35 mouse cellular contexts compared by ENCODE assay signal in the genomic region with DNA sequence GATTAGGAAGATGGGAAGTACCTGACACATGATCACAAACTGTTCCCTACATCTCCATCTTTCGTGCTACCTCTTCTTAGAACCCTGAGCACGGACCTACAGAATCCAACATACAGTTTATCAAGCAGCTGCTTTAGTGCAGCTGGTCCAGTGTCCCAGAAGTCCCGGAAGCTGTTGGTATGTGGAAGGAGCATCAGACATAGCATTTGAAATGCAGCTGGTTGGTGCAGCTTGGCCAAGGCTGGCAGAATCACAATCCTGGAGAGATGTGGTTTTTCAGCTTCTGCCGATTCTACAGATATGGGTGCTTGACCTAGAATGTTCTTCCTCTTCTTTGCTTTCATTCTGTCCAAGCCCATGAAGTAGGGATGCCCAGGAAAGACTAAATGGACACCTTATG.
"Had no signal": no experiment of that assay in that cellular context is flagged by ENCODE, and none has a peak within 500 bp of the region (broad histone marks: within the 10 kb centered on the region; RNA-seq: fewer than 3 reads in every experiment).

No protein-coding gene starts in this region.

- H3K4me1 ChIP-seq: heart, embryonic 12.5 days; heart, embryonic 13.5 days; heart, embryonic 15.5 days; hindbrain, embryonic 10.5 days; hindbrain, embryonic 12.5 days; hindbrain, embryonic 13.5 days; hindbrain, embryonic 15.5 days; intestine, embryonic 15.5 days; kidney, embryonic 15.5 days had no signal

- H3K36me3 ChIP-seq: heart, embryonic 12.5 days; heart, embryonic 13.5 days; heart, embryonic 15.5 days; hindbrain, embryonic 10.5 days; hindbrain, embryonic 12.5 days; hindbrain, embryonic 13.5 days; hindbrain, embryonic 15.5 days; intestine, embryonic 15.5 days; kidney, embryonic 15.5 days had no signal

- H3K9me3 ChIP-seq: hindbrain, embryonic 12.5 days; hindbrain, embryonic 13.5 days; hindbrain, embryonic 15.5 days; intestine, embryonic 15.5 days; kidney, embryonic 15.5 days had no signal

- ATAC-seq: hindbrain, embryonic 16.5 days; hindbrain, postnatal 0 days; inflammation-experienced regulatory T-cells, adult 6 months; intestine, embryonic 15.5 days; intestine, embryonic 16.5 days; intestine, postnatal 0 days had no signal

- H3K4me2 ChIP-seq: heart, embryonic 11.5 days; heart, embryonic 12.5 days; heart, embryonic 13.5 days; heart, embryonic 15.5 days; hindbrain, embryonic 12.5 days; hindbrain, embryonic 13.5 days; hindbrain, embryonic 14.5 days; hindbrain, embryonic 15.5 days; intestine, embryonic 15.5 days; kidney, embryonic 15.5 days had no signal

- H3K9ac ChIP-seq: heart, embryonic 12.5 days; heart, embryonic 13.5 days; heart, embryonic 15.5 days; hindbrain, embryonic 12.5 days; hindbrain, embryonic 13.5 days; hindbrain, embryonic 14.5 days; hindbrain, embryonic 15.5 days; intestine, embryonic 15.5 days; kidney, embryonic 15.5 days had no signal

- H3K4me3 ChIP-seq: heart, embryonic 12.5 days; heart, embryonic 13.5 days; heart, embryonic 15.5 days; hindbrain, embryonic 10.5 days; hindbrain, embryonic 12.5 days; hindbrain, embryonic 13.5 days; hindbrain, embryonic 15.5 days; intestine, embryonic 15.5 days; kidney, embryonic 15.5 days; layer of hippocampus, adult 2 months; left cerebral cortex, adult 2 months had no signal

- H3K27ac ChIP-seq: heart, embryonic 13.5 days; heart, embryonic 15.5 days; hindbrain, embryonic 10.5 days; hindbrain, embryonic 12.5 days; hindbrain, embryonic 13.5 days; hindbrain, embryonic 14.5 days; hindbrain, embryonic 15.5 days; hindbrain, postnatal 0 days; intestine, embryonic 15.5 days; kidney, embryonic 15.5 days; kidney, postnatal 0 days; layer of hippocampus, adult 2 months; left cerebral cortex, adult 2 months had no signal

- H3K27me3 ChIP-seq: heart, embryonic 12.5 days; heart, embryonic 13.5 days; heart, embryonic 15.5 days; hindbrain, embryonic 12.5 days; hindbrain, embryonic 13.5 days; hindbrain, embryonic 15.5 days; intestine, embryonic 15.5 days; kidney, embryonic 15.5 days had no signal

- DNase-seq: heart, postnatal 10 days; heart, postnatal 14 days; heart, postnatal 36 days; heart, postnatal 4 days; kidney, adult 11 months; kidney, adult 18-20 months; kidney, adult 2 months; kidney, adult 8-10 months; kidney, adult 9 months; kidney, postnatal 10 days; kidney, postnatal 14 days; kidney, postnatal 25 days; kidney, postnatal 36 days; kidney, postnatal 4 days; layer of hippocampus, adult 9-11 months; layer of hippocampus, postnatal 36 days had no signal
